Mouse (Mus musculus) cerebellum, adult 2 months (tissue): ENCODE measurements around the gene Fxyd5. TPM values are rescaled to one million over a fixed set of nuclear protein-coding genes. Genes with fewer than 3 reads are reported as not detected.

Experiments
- DNase-seq, 2 experiments: peaks; one replicate each; pipeline ENCODE4 v3.0.0; 2021
- H3K27ac ChIP-seq: fragments of 200-500 bp; 2 replicates; pipeline ENCODE4 v1.5.1; 2012; ENCODE audit warnings: low read length, control low read depth, inconsistent platforms; ENCODE audit not compliant: insufficient read depth
- H3K27me3 ChIP-seq: fragments of 200-500 bp; 2 replicates; pipeline ENCODE4 v1.6.1; 2012; ENCODE audit warnings: inconsistent platforms, mild to moderate bottlenecking, low read length, moderate library complexity; ENCODE audit not compliant: control insufficient read depth, insufficient read depth
- H3K4me1 ChIP-seq: fragments of 200-500 bp; 2 replicates; pipeline ENCODE4 v1.6.1; 2011; ENCODE audit warnings: low read length; ENCODE audit not compliant: control insufficient read depth, insufficient read depth
- H3K4me3 ChIP-seq: fragments of 200-500 bp; replicated peaks from 2 replicates; pipeline ENCODE3; 2011; ENCODE audit warnings: mild to moderate bottlenecking, low read depth, low read length, control low read depth; ENCODE audit not compliant: insufficient read depth
- CTCF ChIP-seq: fragments of 200-500 bp; IDR thresholded peaks from 2 replicates; pipeline ENCODE4 v1.5.1; 2011; ENCODE audit warnings: low read depth, mild to moderate bottlenecking, control low read depth, low read length, moderate library complexity, borderline replicate concordance; ENCODE audit not compliant: insufficient read depth
- POLR2A ChIP-seq: fragments of 200-500 bp; IDR thresholded peaks from 2 replicates; pipeline ENCODE4 v1.6.1; 2011; ENCODE audit warnings: low read length, control low read depth, borderline replicate concordance; ENCODE audit not compliant: insufficient read depth
- WGBS: fragments of 180-500 bp; shearing (Covaris S2); methylation state at CpG from one replicate; pipeline ENCODE4 v1.1.7; 2018; 5-methylcytosine and 5-hydroxymethylcytosine counted together
- polyA plus RNA-seq: library from polyadenylated mRNA; depleted of rRNA; stranded (reverse); fragments of >200 nt; gene quantifications from 2 replicates; pipeline ENCODE4 v1.2.3, GENCODE M21; 2012

Gene Fxyd5
- polyA plus RNA-seq, 1 experiment: 9.0 TPM

GRCm38 (mm10) chr7:31036917-31037316, 5.4 kb downstream of the Fxyd5 start:
- WGBS: 84% methylated on average over 7 of the region's 7 CpGs
- Histone ChIP-seq H3K27me3 (no peaks in the 10 kb centered on the region; the same call in 1 of the 2 replicates), H3K4me3 (no peak overlapping the region), H3K4me1 (0 out of 2 replicates have a peak, but pooled peaks cover 2% of the 10 kb centered on the region), H3K27ac (no peak overlapping the region)
- no peak for DNase-seq
- no peak for TF ChIP-seq CTCF
- TF ChIP-seq POLR2A: no peak

- no peak overlapping the region for H3K4me3 ChIP-seq
- H3K4me1 ChIP-seq: 0 out of 2 replicates have a peak, but pooled peaks cover 2% of the 10 kb centered on the region
- no peaks in the 10 kb centered on the region for H3K27me3 ChIP-seq
- H3K27ac ChIP-seq: no peak overlapping the region
- no peak for DNase-seq
- WGBS: 80% methylated on average over 11 of the region's 11 CpGs
- TF ChIP-seq POLR2A: no peak
- no peak for TF ChIP-seq CTCF
Observed at GRCm38 (mm10) chr7:31035291-31035690, 7.0 kb downstream of the Fxyd5 start.

- H3K4me3 ChIP-seq: no peak overlapping the region
- H3K27ac ChIP-seq: no peak overlapping the region
- 54% methylated on average over 11 of the region's 11 CpGs for WGBS
- DNase-seq: no peak
- TF ChIP-seq CTCF (no peak), POLR2A (no peak)
- 0 out of 2 replicates have a peak, but pooled peaks cover 2% of the 10 kb centered on the region for H3K4me1 ChIP-seq
- no peaks in the 10 kb centered on the region for H3K27me3 ChIP-seq
Observed at GRCm38 (mm10) chr7:31034789-31035188, 7.5 kb downstream of the Fxyd5 start.

GRCm38 (mm10) chr7:31033409-31034165, 8.7 kb downstream of the Fxyd5 start:
- Histone ChIP-seq H3K27ac (no peak overlapping the region), H3K4me3 (no peak overlapping the region), H3K27me3 (no peaks in the 10 kb centered on the region), H3K4me1 (0 out of 2 replicates have a peak, but pooled peaks cover 2% of the 10 kb centered on the region)
- 42% methylated on average over 9 of the region's 9 CpGs for WGBS
- TF ChIP-seq POLR2A (no peak), CTCF (no peak)
- no peak for DNase-seq

- DNase-seq: no peak
- H3K27ac ChIP-seq: no peak overlapping the region
- H3K4me1 ChIP-seq: 0 out of 2 replicates have a peak, but pooled peaks cover 2% of the 10 kb centered on the region
- H3K4me3 ChIP-seq: no peak overlapping the region
- WGBS: 81% methylated on average over 7 of the region's 7 CpGs
- TF ChIP-seq CTCF (no peak), POLR2A (no peak)
- no peaks in the 10 kb centered on the region for H3K27me3 ChIP-seq
Observed at GRCm38 (mm10) chr7:31031731-31032130, 10.6 kb downstream of the Fxyd5 start.

GRCm38 (mm10) chr7:31030717-31031116, 11.6 kb downstream of the Fxyd5 start:
- TF ChIP-seq CTCF: no peak
- no peak for TF ChIP-seq POLR2A
- Histone ChIP-seq H3K27ac (no peak overlapping the region), H3K4me1 (0 out of 2 replicates have a peak, but pooled peaks cover 2% of the 10 kb centered on the region), H3K27me3 (no peaks in the 10 kb centered on the region), H3K4me3 (no peak overlapping the region)
- 67% methylated on average over 2 of the region's 2 CpGs for WGBS
- DNase-seq: no peak

- no peak overlapping the region for H3K4me3 ChIP-seq
- WGBS: 78% methylated on average over 8 of the region's 8 CpGs
- no peaks in the 10 kb centered on the region for H3K27me3 ChIP-seq
- no peak overlapping the region for H3K27ac ChIP-seq
- DNase-seq: no peak
- H3K4me1 ChIP-seq: no peaks in the 10 kb centered on the region
- TF ChIP-seq POLR2A (no peak), CTCF (no peak)
Observed at GRCm38 (mm10) chr7:31028609-31029008, 13.7 kb downstream of the Fxyd5 start.
